Comparison of ENCODE assay signal across 11 mouse cellular contexts in genomic region chr12:44602269-44602957, GRCm38 (mm10).
DNase-seq lines count a peak whose midpoint lies in the region; ATAC-seq lines count a peak whose summit lies in the region.
"Had no signal": no experiment of that assay in that cellular context is flagged by ENCODE, and none has a peak within 500 bp of the region (broad histone marks: within the 10 kb centered on the region; RNA-seq: fewer than 3 reads in every experiment).

No protein-coding gene starts in this region.

- H3K4me1 ChIP-seq in heart, embryonic 13.5 days: peaks cover 6% of the 10 kb centered on the region
- no peaks in the 10 kb centered on the region for H3K4me1 ChIP-seq in forebrain, embryonic 15.5 days
- H3K4me1 ChIP-seq in midbrain, embryonic 16.5 days (ENCODE audit: control insufficient read depth, insufficient read depth, low read length): no peaks in the 10 kb centered on the region

- no peaks in the 10 kb centered on the region for H3K36me3 ChIP-seq in heart, embryonic 13.5 days
- 0 out of 2 replicates have a peak, but pooled peaks cover 2% of the 10 kb centered on the region for H3K36me3 ChIP-seq in forebrain, embryonic 15.5 days
- H3K36me3 ChIP-seq in midbrain, embryonic 16.5 days (ENCODE audit: control insufficient read depth, insufficient read depth, low read length): peaks cover 4% of the 10 kb centered on the region; the same call in 1 of the 2 replicates

- no peaks in the 10 kb centered on the region for H3K9me3 ChIP-seq in heart, embryonic 13.5 days
- H3K9me3 ChIP-seq in forebrain, embryonic 15.5 days: no peaks in the 10 kb centered on the region
- H3K9me3 ChIP-seq in midbrain, embryonic 16.5 days (replicated peaks; ENCODE audit: control insufficient read depth, low read length, poor library complexity, severe bottlenecking): no peaks in the 10 kb centered on the region

- WGBS in heart, embryonic 13.5 days: 43% methylated on average over 11 of the region's 11 CpGs
- WGBS in forebrain, embryonic 15.5 days: 63% methylated on average over 11 of the region's 11 CpGs
- WGBS in midbrain, embryonic 16.5 days: 57% methylated on average over 11 of the region's 11 CpGs

- H3K27ac ChIP-seq in heart, embryonic 13.5 days (replicated peaks): 0 out of 2 replicates have a peak overlapping the region, but pooled peaks have one; percentile 36
- H3K27ac ChIP-seq in forebrain, embryonic 15.5 days (replicated peaks): no peak overlapping the region
- H3K27ac ChIP-seq in midbrain, embryonic 16.5 days (ENCODE audit: low read length): no peak overlapping the region
- H3K27ac ChIP-seq: heart, adult 2 months; liver, embryonic 14.5 days had no signal

- intact Hi-C loops in heart, postnatal 36 days (cut with DNase I): loop anchor here (5.0 kb wide), 1 partner anchor 585 kb away; no protein-coding TSS in a partner anchor

- no peak for DNase-seq in heart, postnatal 36 days
- DNase-seq in lung, postnatal 36 days: peak; percentile 0
- DNase-seq in lung, adult 18-20 months: no peak
- DNase-seq in thymus, postnatal 0 days (ENCODE audit: low spot score): no peak
- DNase-seq in right cerebral cortex, postnatal 4 days: no peak

- ATAC-seq in heart, embryonic 13.5 days (ENCODE audit: extremely low read depth, insufficient number of reproducible peaks, low FRiP score, low TSS enrichment): no peak
- 0 out of 2 replicates have a peak, but pooled peaks have one; percentile 39 for ATAC-seq in forebrain, embryonic 15.5 days (replicated peaks)
- peak; percentile 54; the same call in 1 of the 2 replicates for ATAC-seq in midbrain, embryonic 16.5 days
- ATAC-seq: intestine, postnatal 0 days had no signal

- H3K27me3 ChIP-seq in heart, embryonic 13.5 days (replicated peaks): no peaks in the 10 kb centered on the region
- no peaks in the 10 kb centered on the region for H3K27me3 ChIP-seq in forebrain, embryonic 15.5 days
- no peaks in the 10 kb centered on the region for H3K27me3 ChIP-seq in midbrain, embryonic 16.5 days (ENCODE audit: control insufficient read depth, insufficient read depth, low read depth, low read length)

- H3K9ac ChIP-seq in heart, embryonic 13.5 days: no peak overlapping the region
- H3K9ac ChIP-seq in forebrain, embryonic 15.5 days (replicated peaks): no peak overlapping the region
- H3K9ac ChIP-seq in midbrain, embryonic 16.5 days (ENCODE audit: low read depth, low read length): no peak overlapping the region
- H3K9ac ChIP-seq: liver, embryonic 14.5 days had no signal

- no peak overlapping the region for H3K4me3 ChIP-seq in heart, embryonic 13.5 days
- no peak overlapping the region for H3K4me3 ChIP-seq in forebrain, embryonic 15.5 days
- H3K4me3 ChIP-seq in midbrain, embryonic 16.5 days (ENCODE audit: low read depth, low read length): no peak overlapping the region
- H3K4me3 ChIP-seq: heart, adult 2 months had no signal

- H3K4me2 ChIP-seq in heart, embryonic 13.5 days: no peak overlapping the region
- no peak overlapping the region for H3K4me2 ChIP-seq in forebrain, embryonic 15.5 days (replicated peaks)
- H3K4me2 ChIP-seq in midbrain, embryonic 16.5 days (ENCODE audit: low read length): no peak overlapping the region
